Mouse (Mus musculus) megakaryocyte, embryonic 14.5 days (primary cell): ENCODE data around the gene 5330417C22Rik.

Experiments used
- FLI1 ChIP-seq: IDR thresholded peaks from 2 replicates; pipeline ENCODE4 v1.6.1; 2012; ENCODE audit warnings: low read length, inconsistent platforms, mixed read lengths
- GATA1 ChIP-seq: IDR thresholded peaks from 3 replicates; pipeline ENCODE4 v1.6.1; 2012; ENCODE audit warnings: mixed read lengths, low read length, inconsistent platforms, borderline replicate concordance

GRCm38 (mm10) chr3:108503908-108504307, 32.4 kb downstream of the 5330417C22Rik start:
- TF ChIP-seq GATA1 (no peak), FLI1 (no peak)
